Mouse (Mus musculus): ENCODE results near the gene Dhrs3. TPM values are rescaled to one million over a fixed set of nuclear protein-coding genes. Genes with fewer than 3 reads are reported as not detected.

Gene Dhrs3
- polyA plus RNA-seq, 1 experiment from 2014 or later, result 6.8 TPM

- Histone ChIP-seq H3K9me3 (replicated peaks) (no peaks in the 10 kb centered on the region; the same call in 1 of the 2 replicates), H3K27me3 (no peaks in the 10 kb centered on the region), H3K4me3 (no peak overlapping the region), H3K4me1 (no peaks in the 10 kb centered on the region), H3K4me2 (no peak overlapping the region), H3K36me3 (ENCODE audit: poor library complexity, severe bottlenecking) (no peaks in the 10 kb centered on the region), H3K9ac (no peak overlapping the region), H3K27ac (no peak overlapping the region)
- 93% methylated on average over 10 of the region's 10 CpGs for WGBS
- no peak for ATAC-seq
Observed at GRCm38 (mm10) chr4:144918501-144918900, 25.9 kb downstream of the Dhrs3 start.

GRCm38 (mm10) chr4:144928693-144929436, 36.2 kb downstream of the Dhrs3 start:
- Histone ChIP-seq H3K4me3 (no peak overlapping the region), H3K4me1 (peaks cover 4% of the 10 kb centered on the region; the same call in 1 of the 2 replicates), H3K27ac (no peak overlapping the region), H3K9me3 (replicated peaks) (no peaks in the 10 kb centered on the region), H3K36me3 (ENCODE audit: poor library complexity, severe bottlenecking) (no peaks in the 10 kb centered on the region), H3K4me2 (no peak overlapping the region), H3K27me3 (no peaks in the 10 kb centered on the region), H3K9ac (no peak overlapping the region)
- 87% methylated on average over 5 of the region's 5 CpGs for WGBS
- no peak for ATAC-seq

- peak; percentile 70; the same call in 1 of the 2 replicates for ATAC-seq
- no peak overlapping the region for H3K9ac ChIP-seq
- H3K27me3 ChIP-seq, result no peaks in the 10 kb centered on the region
- H3K4me1 ChIP-seq, result peaks cover 4% of the 10 kb centered on the region; the same call in 1 of the 2 replicates
- H3K4me2 ChIP-seq, result no peak overlapping the region
- 96% methylated on average over 1 of the region's 1 CpGs for WGBS
- H3K36me3 ChIP-seq (ENCODE audit: poor library complexity, severe bottlenecking), result no peaks in the 10 kb centered on the region
- no peaks in the 10 kb centered on the region for H3K9me3 ChIP-seq (replicated peaks)
- H3K4me3 ChIP-seq, result no peak overlapping the region
- H3K27ac ChIP-seq, result no peak overlapping the region
Observed at GRCm38 (mm10) chr4:144929811-144930221, 37.2 kb downstream of the Dhrs3 start.

GRCm38 (mm10) chr4:144930366-144930765, 37.7 kb downstream of the Dhrs3 start:
- Histone ChIP-seq H3K27me3 (no peaks in the 10 kb centered on the region), H3K9ac (no peak overlapping the region), H3K27ac (no peak overlapping the region), H3K4me3 (no peak overlapping the region), H3K9me3 (replicated peaks) (no peaks in the 10 kb centered on the region), H3K4me1 (peaks cover 4% of the 10 kb centered on the region; the same call in 1 of the 2 replicates), H3K4me2 (no peak overlapping the region), H3K36me3 (ENCODE audit: poor library complexity, severe bottlenecking) (no peaks in the 10 kb centered on the region)
- peak; percentile 63; the same call in 1 of the 2 replicates for ATAC-seq
- 43% methylated on average over 10 of the region's 10 CpGs for WGBS

GRCm38 (mm10) chr4:144931167-144931566, 38.5 kb downstream of the Dhrs3 start:
- H3K4me1 ChIP-seq, result peaks cover 4% of the 10 kb centered on the region; the same call in 1 of the 2 replicates
- no peak overlapping the region for H3K4me3 ChIP-seq
- H3K9me3 ChIP-seq (replicated peaks), result no peaks in the 10 kb centered on the region
- no peak overlapping the region for H3K9ac ChIP-seq
- H3K27me3 ChIP-seq, result no peaks in the 10 kb centered on the region
- no peak overlapping the region for H3K4me2 ChIP-seq
- WGBS, result 97% methylated on average over 7 of the region's 7 CpGs
- H3K36me3 ChIP-seq (ENCODE audit: poor library complexity, severe bottlenecking), result no peaks in the 10 kb centered on the region
- no peak overlapping the region for H3K27ac ChIP-seq
- ATAC-seq, result no peak

- Histone ChIP-seq H3K27ac (no peak overlapping the region), H3K9me3 (replicated peaks) (no peaks in the 10 kb centered on the region), H3K36me3 (ENCODE audit: poor library complexity, severe bottlenecking) (no peaks in the 10 kb centered on the region), H3K4me2 (no peak overlapping the region), H3K4me1 (peaks cover 4% of the 10 kb centered on the region; the same call in 1 of the 2 replicates), H3K4me3 (no peak overlapping the region), H3K9ac (no peak overlapping the region), H3K27me3 (no peaks in the 10 kb centered on the region)
- ATAC-seq, result no peak
- WGBS, result 5% methylated on average over 1 of the region's 1 CpGs
Observed at GRCm38 (mm10) chr4:144934501-144934900, 41.9 kb downstream of the Dhrs3 start.

GRCm38 (mm10) chr4:144936563-144937154, 44.0 kb downstream of the Dhrs3 start:
- WGBS, result 76% methylated on average over 3 of the region's 3 CpGs
- no peaks in the 10 kb centered on the region for H3K9me3 ChIP-seq (replicated peaks)
- H3K27me3 ChIP-seq, result no peaks in the 10 kb centered on the region
- H3K27ac ChIP-seq, result no peak overlapping the region
- peak; percentile 88 for ATAC-seq
- no peak overlapping the region for H3K4me3 ChIP-seq
- no peaks in the 10 kb centered on the region for H3K36me3 ChIP-seq (ENCODE audit: poor library complexity, severe bottlenecking)
- H3K4me1 ChIP-seq, result no peaks in the 10 kb centered on the region
- H3K9ac ChIP-seq, result no peak overlapping the region
- H3K4me2 ChIP-seq, result no peak overlapping the region

- no peaks in the 10 kb centered on the region for H3K9me3 ChIP-seq (replicated peaks)
- H3K36me3 ChIP-seq (ENCODE audit: poor library complexity, severe bottlenecking), result no peaks in the 10 kb centered on the region
- H3K27ac ChIP-seq, result no peak overlapping the region
- H3K4me1 ChIP-seq, result no peaks in the 10 kb centered on the region
- WGBS, result 87% methylated on average over 4 of the region's 4 CpGs
- H3K9ac ChIP-seq, result no peak overlapping the region
- H3K4me3 ChIP-seq, result no peak overlapping the region
- H3K27me3 ChIP-seq, result no peaks in the 10 kb centered on the region
- H3K4me2 ChIP-seq, result no peak overlapping the region
- no peak for ATAC-seq
Observed at GRCm38 (mm10) chr4:144939847-144940411, 47.3 kb downstream of the Dhrs3 start.

- no peaks in the 10 kb centered on the region for H3K36me3 ChIP-seq (ENCODE audit: poor library complexity, severe bottlenecking)
- no peak overlapping the region for H3K4me3 ChIP-seq
- no peak for ATAC-seq
- no peaks in the 10 kb centered on the region for H3K27me3 ChIP-seq
- H3K4me2 ChIP-seq, result no peak overlapping the region
- no peaks in the 10 kb centered on the region for H3K4me1 ChIP-seq
- H3K27ac ChIP-seq, result no peak overlapping the region
- no peaks in the 10 kb centered on the region for H3K9me3 ChIP-seq (replicated peaks)
- no peak overlapping the region for H3K9ac ChIP-seq
- 87% methylated on average over 13 of the region's 13 CpGs for WGBS
Observed at GRCm38 (mm10) chr4:144940796-144941462, 48.3 kb downstream of the Dhrs3 start.

GRCm38 (mm10) chr4:144942433-144942832, 49.8 kb downstream of the Dhrs3 start:
- Histone ChIP-seq H3K9ac (no peak overlapping the region), H3K36me3 (ENCODE audit: poor library complexity, severe bottlenecking) (no peaks in the 10 kb centered on the region), H3K4me2 (no peak overlapping the region), H3K27me3 (no peaks in the 10 kb centered on the region), H3K9me3 (replicated peaks) (no peaks in the 10 kb centered on the region), H3K4me1 (no peaks in the 10 kb centered on the region), H3K27ac (no peak overlapping the region), H3K4me3 (no peak overlapping the region)
- ATAC-seq, result no peak
- WGBS, result 97% methylated on average over 3 of the region's 3 CpGs

- no peaks in the 10 kb centered on the region for H3K4me1 ChIP-seq
- no peaks in the 10 kb centered on the region for H3K36me3 ChIP-seq (ENCODE audit: poor library complexity, severe bottlenecking)
- no peaks in the 10 kb centered on the region for H3K9me3 ChIP-seq (replicated peaks)
- no peak overlapping the region for H3K4me3 ChIP-seq
- H3K27ac ChIP-seq, result no peak overlapping the region
- no peak overlapping the region for H3K4me2 ChIP-seq
- H3K27me3 ChIP-seq, result no peaks in the 10 kb centered on the region
- no peak for ATAC-seq
- H3K9ac ChIP-seq, result no peak overlapping the region
- WGBS, result 87% methylated on average over 5 of the region's 5 CpGs
Observed at GRCm38 (mm10) chr4:144943273-144943672, 50.6 kb downstream of the Dhrs3 start.
